Mouse (Mus musculus) MEL (cell line): ENCODE results near the gene Rnaseh2c. TPM values are rescaled to one million over a fixed set of nuclear protein-coding genes. Genes with fewer than 3 reads are reported as not detected.

Experiments
- DNase-seq: peaks from one replicate; pipeline ENCODE4 v3.0.0; 2011; ENCODE audit warnings: low read depth, low spot score
- H3K27ac ChIP-seq: 2 replicates; pipeline ENCODE4 v1.5.1; 2012; ENCODE audit warnings: low read depth, mild to moderate bottlenecking, control low read depth, low read length, moderate library complexity; ENCODE audit not compliant: control insufficient read depth
- H3K27me3 ChIP-seq, 2 experiments: fragments of 150-350 bp in 1 of 2; sonication (generic) in 1 of 2; 2 replicates each; pipeline ENCODE4 v1.6.1; 2012; ENCODE audit warnings: low read length in 2 of 2, mild to moderate bottlenecking in 2 of 2, improper control_type of control experiment in 1 of 2, moderate library complexity in 1 of 2; ENCODE audit not compliant: insufficient read depth in 2 of 2, control insufficient read depth in 1 of 2
- H3K36me3 ChIP-seq, 2 experiments: 2 replicates each; pipeline ENCODE4 v1.6.1; 2012 to 2014; ENCODE audit warnings: low read length in 2 of 2, improper control_type of control experiment in 1 of 2, inconsistent platforms in 1 of 2, mild to moderate bottlenecking in 1 of 2; ENCODE audit not compliant: insufficient read depth in 2 of 2, control insufficient read depth in 1 of 2
- H3K4me1 ChIP-seq, 2 experiments: fragments of 150-350 bp in 1 of 2; sonication (generic) in 1 of 2; 2 replicates each; pipeline ENCODE4 v1.6.1; 2012; ENCODE audit warnings: low read length in 2 of 2, improper control_type of control experiment in 1 of 2, mild to moderate bottlenecking in 1 of 2; ENCODE audit not compliant: insufficient read depth in 2 of 2, control insufficient read depth in 1 of 2
- H3K4me3 ChIP-seq, 2 experiments: fragments of 150-350 bp in 1 of 2; sonication (generic) in 1 of 2; 2 replicates each; pipeline ENCODE4 v1.5.1; 2012; ENCODE audit warnings: low read depth in 2 of 2, low read length in 2 of 2, mild to moderate bottlenecking in 2 of 2, moderate library complexity in 2 of 2, control low read depth in 1 of 2, improper control_type of control experiment in 1 of 2; ENCODE audit not compliant: control insufficient read depth in 1 of 2, insufficient read depth in 1 of 2
- H3K79me2 ChIP-seq: 2 replicates; pipeline ENCODE4 v1.6.1; 2012; ENCODE audit warnings: mild to moderate bottlenecking, low read length, moderate library complexity; ENCODE audit not compliant: control insufficient read depth, poor library complexity, insufficient read depth
- H3K9ac ChIP-seq: 2 replicates; pipeline ENCODE4 v1.6.1; 2012; ENCODE audit warnings: low read depth, mild to moderate bottlenecking, control low read depth, low read length, moderate library complexity; ENCODE audit not compliant: control insufficient read depth, poor library complexity, severe bottlenecking
- H3K9me3 ChIP-seq: fragments of 150-350 bp; sonication (generic); replicated peaks from 2 replicates; pipeline ENCODE4 v1.6.1; 2012; ENCODE audit warnings: mild to moderate bottlenecking, low read length, improper control_type of control experiment, moderate library complexity; ENCODE audit not compliant: insufficient read depth
- BHLHE40 ChIP-seq: IDR thresholded peaks from 2 replicates; pipeline ENCODE4 v1.6.1; 2012; ENCODE audit warnings: low read depth, mild to moderate bottlenecking, inconsistent platforms, low read length, improper control_type of control experiment, borderline replicate concordance
- CHD2 ChIP-seq: IDR thresholded peaks from 2 replicates; pipeline ENCODE4 v1.6.1; 2011; ENCODE audit warnings: low read length, improper control_type of control experiment
- CTCF ChIP-seq, 3 experiments: IDR thresholded peaks in 2 of 3; conservative IDR thresholded peaks in 1 of 3; 2 replicates each; pipeline ENCODE4 v1.5.1; 2011 to 2012; ENCODE audit warnings: low read length in 3 of 3, low read depth in 2 of 3, mild to moderate bottlenecking in 2 of 3, improper control_type of control experiment in 1 of 3, inconsistent platforms in 1 of 3, mixed read lengths in 1 of 3, moderate library complexity in 1 of 3; ENCODE audit not compliant: control insufficient read depth in 1 of 3, insufficient read depth in 1 of 3, poor library complexity in 1 of 3, severe bottlenecking in 1 of 3
- E2F4 ChIP-seq: IDR thresholded peaks from 2 replicates; pipeline ENCODE4 v1.6.1; 2011; ENCODE audit warnings: low read depth, low read length, improper control_type of control experiment, borderline replicate concordance
- ELF1 ChIP-seq: IDR thresholded peaks from 2 replicates; pipeline ENCODE4 v1.6.1; 2014; ENCODE audit warnings: low read depth, mild to moderate bottlenecking, inconsistent platforms, low read length, improper control_type of control experiment, moderate library complexity
- EP300 ChIP-seq, 2 experiments: IDR thresholded peaks; 2 replicates each; pipeline ENCODE4 v1.6.1; 2011; ENCODE audit warnings: improper control_type of control experiment in 2 of 2, low read length in 2 of 2, low read depth in 1 of 2, mild to moderate bottlenecking in 1 of 2
- ETS1 ChIP-seq: IDR thresholded peaks from 2 replicates; pipeline ENCODE4 v1.6.1; 2012; ENCODE audit warnings: low read depth, mild to moderate bottlenecking, inconsistent platforms, low read length, improper control_type of control experiment, moderate library complexity
- GABPA ChIP-seq: IDR thresholded peaks from 2 replicates; pipeline ENCODE4 v1.6.1; 2012; ENCODE audit warnings: low read depth, mild to moderate bottlenecking, inconsistent platforms, low read length, improper control_type of control experiment, moderate library complexity
- HCFC1 ChIP-seq: IDR thresholded peaks from 2 replicates; pipeline ENCODE4 v1.6.1; 2012; ENCODE audit warnings: low read depth, mild to moderate bottlenecking, inconsistent platforms, low read length, improper control_type of control experiment, moderate library complexity
- JUND ChIP-seq: IDR thresholded peaks from 2 replicates; pipeline ENCODE4 v1.6.1; 2011; ENCODE audit warnings: low read depth, mild to moderate bottlenecking, improper control_type of control experiment, low read length
- KAT2A ChIP-seq: conservative IDR thresholded peaks from 2 replicates; pipeline ENCODE4 v1.6.1; 2012; ENCODE audit warnings: low read depth, low read length, improper control_type of control experiment, inconsistent platforms
- MAZ ChIP-seq: IDR thresholded peaks from 2 replicates; pipeline ENCODE4 v1.6.1; 2012; ENCODE audit warnings: low read depth, mild to moderate bottlenecking, inconsistent platforms, low read length, improper control_type of control experiment
- MXI1 ChIP-seq: IDR thresholded peaks from 2 replicates; pipeline ENCODE4 v1.6.1; 2011; ENCODE audit warnings: mild to moderate bottlenecking, low read depth, low read length, improper control_type of control experiment
- MYC ChIP-seq: IDR thresholded peaks from 2 replicates; pipeline ENCODE4 v1.6.1; 2011; ENCODE audit warnings: low read depth, mild to moderate bottlenecking, low read length, improper control_type of control experiment, moderate library complexity
- NRF1 ChIP-seq: IDR thresholded peaks from 2 replicates; pipeline ENCODE4 v1.6.1; 2014; ENCODE audit warnings: low read depth, mild to moderate bottlenecking, inconsistent platforms, low read length, improper control_type of control experiment, moderate library complexity; ENCODE audit not compliant: poor library complexity, insufficient read depth, severe bottlenecking
- POLR2A ChIP-seq, 2 experiments: IDR thresholded peaks; 2 replicates each; pipeline ENCODE4 v1.6.1; 2011 to 2012; ENCODE audit warnings: low read length in 2 of 2, mild to moderate bottlenecking in 2 of 2, control low read depth in 1 of 2, improper control_type of control experiment in 1 of 2, low read depth in 1 of 2, moderate library complexity in 1 of 2; ENCODE audit not compliant: control insufficient read depth in 1 of 2, insufficient read depth in 1 of 2, poor library complexity in 1 of 2
- POLR2AphosphoS5 ChIP-seq: IDR thresholded peaks from 2 replicates; pipeline ENCODE4 v1.6.1; 2012; ENCODE audit warnings: low read depth, borderline replicate concordance, mild to moderate bottlenecking, inconsistent platforms, low read length, moderate library complexity, mixed read lengths
- SIN3A ChIP-seq: IDR thresholded peaks from 2 replicates; pipeline ENCODE4 v1.6.1; 2012; ENCODE audit warnings: low read length, improper control_type of control experiment, inconsistent platforms
- SMC3 ChIP-seq: IDR thresholded peaks from 2 replicates; pipeline ENCODE4 v1.6.1; 2011; ENCODE audit warnings: low read depth, low read length, improper control_type of control experiment
- TAL1 ChIP-seq: IDR thresholded peaks from 2 replicates; pipeline ENCODE4 v1.6.1; 2012; ENCODE audit warnings: mild to moderate bottlenecking, inconsistent platforms, low read length, moderate library complexity, mixed read lengths
- TBP ChIP-seq: IDR thresholded peaks from 2 replicates; pipeline ENCODE4 v1.8.0; 2011; ENCODE audit warnings: low read depth, low read length, improper control_type of control experiment
- TCF12 ChIP-seq: IDR thresholded peaks from 2 replicates; pipeline ENCODE4 v1.6.1; 2014; ENCODE audit warnings: low read depth, mild to moderate bottlenecking, inconsistent platforms, low read length, improper control_type of control experiment, moderate library complexity
- UBTF ChIP-seq: IDR thresholded peaks from 2 replicates; pipeline ENCODE4 v1.6.1; 2012; ENCODE audit warnings: low read depth, mild to moderate bottlenecking, inconsistent platforms, low read length, improper control_type of control experiment, moderate library complexity, borderline replicate concordance; ENCODE audit not compliant: insufficient read depth
- USF1 ChIP-seq: IDR thresholded peaks from 2 replicates; pipeline ENCODE4 v1.6.1; 2014; ENCODE audit warnings: low read depth, mild to moderate bottlenecking, inconsistent platforms, low read length, improper control_type of control experiment, moderate library complexity
- USF2 ChIP-seq, 2 experiments: IDR thresholded peaks; 2 replicates each; pipeline ENCODE4 v1.6.1; 2011 to 2012; ENCODE audit warnings: improper control_type of control experiment in 2 of 2, low read length in 2 of 2, borderline replicate concordance in 1 of 2, inconsistent platforms in 1 of 2, low read depth in 1 of 2, mild to moderate bottlenecking in 1 of 2; ENCODE audit not compliant: insufficient read depth in 1 of 2
- ZC3H11A ChIP-seq: IDR thresholded peaks from 2 replicates; pipeline ENCODE4 v1.6.1; 2012; ENCODE audit warnings: low read depth, mild to moderate bottlenecking, inconsistent platforms, low read length, improper control_type of control experiment
- ZKSCAN1 ChIP-seq: IDR thresholded peaks from 2 replicates; pipeline ENCODE4 v1.6.1; 2012; ENCODE audit warnings: low read depth, mild to moderate bottlenecking, inconsistent platforms, low read length, improper control_type of control experiment, moderate library complexity
- ZNF384 ChIP-seq: IDR thresholded peaks from 2 replicates; pipeline ENCODE4 v1.6.1; 2012; ENCODE audit warnings: low read depth, mild to moderate bottlenecking, inconsistent platforms, low read length, improper control_type of control experiment
- polyA plus RNA-seq, 2 experiments: library from polyadenylated mRNA; stranded (reverse) in 1 of 2; unstranded in 1 of 2; fragments of >175 nt in 1 of 2; fragments of >200 nt in 1 of 2; gene quantifications; 2 replicates each; pipeline versions ENCODE4 v1.2.1 to v1.2.4; 2012; ENCODE audit warnings: low replicate concordance in 2 of 2, low read depth in 1 of 2; ENCODE audit not compliant: insufficient read length in 2 of 2, insufficient read depth in 1 of 2, missing spikeins in 1 of 2
- total RNA-seq: library from RNA; depleted of rRNA; stranded (reverse); fragments of 300-350 nt; gene quantifications from 2 replicates; pipeline ENCODE4 v1.2.3, GENCODE M21; 2012

Rnaseh2c gene
- total and polyA plus RNA-seq, 3 experiments, result 109 to 165 TPM; not detected in 1

GRCm38 (mm10) chr19:5575336-5575735, 26.3 kb upstream of the Rnaseh2c start:
- DNase-seq, result no peak
- Histone ChIP-seq H3K9ac (no peak overlapping the region), H3K27me3 (no peaks in the 10 kb centered on the region), H3K4me1 (no peaks in the 10 kb centered on the region), H3K4me3 (no peak overlapping the region), H3K36me3 (no peaks in the 10 kb centered on the region), H3K27ac (no peak overlapping the region), H3K79me2 (no peaks in the 10 kb centered on the region), H3K9me3 (no peaks in the 10 kb centered on the region)
- TF ChIP-seq MXI1 (no peak), JUND (no peak), TAL1 (no peak), SIN3A (no peak), USF1 (no peak), POLR2A (IDR thresholded peaks at IDR 0.05; ENCODE audit: control insufficient read depth in 1 of 2, insufficient read depth in 1 of 2, low read depth in 1 of 2, low read length in 2 of 2, poor library complexity in 1 of 2) (no peak), BHLHE40 (no peak), E2F4 (no peak), CTCF (IDR thresholded peaks at IDR 0.05 in 2 of 3, conservative IDR thresholded peaks at IDR 0.05 in 1 of 3; ENCODE audit: control insufficient read depth in 1 of 3, insufficient read depth in 1 of 3, low read depth in 2 of 3, low read length in 3 of 3, poor library complexity in 1 of 3, severe bottlenecking in 1 of 3) (no peak), ELF1 (no peak), MAZ (no peak), HCFC1 (no peak), KAT2A (no peak), CHD2 (no peak), USF2 (IDR thresholded peaks at IDR 0.05; ENCODE audit: borderline replicate concordance in 1 of 2, insufficient read depth in 1 of 2, low read depth in 1 of 2, low read length in 2 of 2) (no peak), ZNF384 (no peak)

GRCm38 (mm10) chr19:5579971-5580370, 21.7 kb upstream of the Rnaseh2c start:
- H3K27me3 ChIP-seq, result peaks cover 1 to 7% of the 10 kb centered on the region in 2 experiments; a peak in 3 of 4 replicates
- TF ChIP-seq ZKSCAN1, result no peak
- no peak for TF ChIP-seq EP300 (IDR thresholded peaks at IDR 0.05; ENCODE audit: low read depth in 1 of 2, low read length in 2 of 2)
- TF ChIP-seq MXI1, result no peak
- no peak for TF ChIP-seq KAT2A
- TF ChIP-seq JUND, result no peak
- no peak for TF ChIP-seq TBP
- TF ChIP-seq GABPA, result no peak
- TF ChIP-seq E2F4, result no peak
- TF ChIP-seq POLR2AphosphoS5, result no peak
- TF ChIP-seq NRF1, result no peak
- no peak for TF ChIP-seq USF1
- TF ChIP-seq TCF12, result no peak
- TF ChIP-seq UBTF, result no peak
- no peak for TF ChIP-seq CTCF (IDR thresholded peaks at IDR 0.05 in 2 of 3, conservative IDR thresholded peaks at IDR 0.05 in 1 of 3; ENCODE audit: control insufficient read depth in 1 of 3, insufficient read depth in 1 of 3, low read depth in 2 of 3, low read length in 3 of 3, poor library complexity in 1 of 3, severe bottlenecking in 1 of 3)
- no peak for TF ChIP-seq ETS1
- TF ChIP-seq MYC, result no peak
- no peak for TF ChIP-seq SMC3
- TF ChIP-seq ELF1, result no peak
- TF ChIP-seq ZC3H11A, result no peak
- no peak for TF ChIP-seq POLR2A (IDR thresholded peaks at IDR 0.05; ENCODE audit: control insufficient read depth in 1 of 2, insufficient read depth in 1 of 2, low read depth in 1 of 2, low read length in 2 of 2, poor library complexity in 1 of 2)
- H3K27ac ChIP-seq, result no peak overlapping the region

More at GRCm38 (mm10) chr19:5579971-5580370, 21.7 kb upstream of the Rnaseh2c start:
- Histone ChIP-seq H3K79me2 (no peaks in the 10 kb centered on the region), H3K9me3 (no peaks in the 10 kb centered on the region), H3K4me3 (no peak overlapping the region), H3K9ac (no peak overlapping the region), H3K4me1 (no peaks in the 10 kb centered on the region), H3K36me3 (no peaks in the 10 kb centered on the region)
- no peak for DNase-seq
